Mouse (Mus musculus) adrenal gland, adult (tissue): ENCODE data around the gene Fancc.

Experiments
- DNase-seq, 2 experiments: peaks; one replicate each; pipeline ENCODE4 v3.0.0; 2022 to 2023; ENCODE audit warnings: low spot score in 1 of 2; ENCODE audit not compliant: inconsistent age in 2 of 2

Gene Fancc

DNA sequence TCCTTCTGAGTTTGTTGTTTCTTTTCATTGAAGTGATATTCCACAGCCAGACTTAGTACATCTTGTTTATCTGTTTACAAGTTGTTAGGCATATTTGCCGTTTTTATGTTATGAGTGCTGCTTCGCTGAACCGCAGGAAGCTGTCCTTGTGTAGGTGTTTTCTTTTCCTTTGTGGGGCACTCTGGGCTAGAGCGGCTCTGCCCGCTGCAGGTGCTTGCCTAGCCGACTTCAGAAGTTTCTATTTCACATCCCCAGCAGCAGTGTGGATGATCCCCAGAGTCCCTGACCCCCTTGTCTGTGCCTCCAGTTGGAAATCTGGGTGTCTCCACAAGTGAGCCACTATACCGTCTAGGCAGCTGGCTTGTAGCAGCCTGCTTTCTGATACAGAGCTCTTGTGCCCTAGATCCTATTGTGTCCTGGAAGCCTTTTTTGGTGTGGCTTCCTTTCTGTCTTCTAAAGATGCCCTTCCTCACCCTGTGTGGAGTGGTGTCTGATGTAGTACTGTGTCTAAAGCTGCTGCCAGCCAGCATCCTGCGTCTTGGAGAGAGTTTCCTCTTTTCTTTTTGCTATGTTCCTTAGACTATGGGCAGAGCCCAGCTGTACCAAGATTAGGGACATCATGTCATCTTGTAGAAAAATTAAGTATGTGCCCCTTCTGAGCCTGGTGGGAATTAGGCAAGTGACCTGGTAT lies 247.2 kb downstream of the Fancc start:
- peak in 1 of 2 experiments; percentile 87 for DNase-seq

DNA sequence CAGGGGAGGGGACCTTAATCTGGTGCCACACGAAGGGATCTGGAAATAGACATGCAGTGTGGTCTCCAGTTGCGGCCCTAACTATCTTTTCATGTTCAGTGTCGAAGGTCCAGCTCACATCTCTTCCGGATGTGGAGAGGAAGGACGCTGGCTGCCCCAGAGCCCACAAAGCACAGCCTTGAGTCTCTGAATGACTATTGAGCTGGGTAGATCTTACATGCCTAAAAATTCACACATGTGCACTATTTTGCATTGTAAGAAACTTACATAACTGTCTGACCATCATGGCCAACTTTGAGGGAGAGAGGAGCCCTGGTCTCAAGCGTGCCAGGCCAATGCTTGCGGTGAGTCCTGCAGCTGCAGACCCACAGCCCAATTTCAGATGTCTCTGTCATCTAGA lies 247.9 kb downstream of the Fancc start:
- DNase-seq: peak in 1 of 2 experiments; percentile 83

DNA sequence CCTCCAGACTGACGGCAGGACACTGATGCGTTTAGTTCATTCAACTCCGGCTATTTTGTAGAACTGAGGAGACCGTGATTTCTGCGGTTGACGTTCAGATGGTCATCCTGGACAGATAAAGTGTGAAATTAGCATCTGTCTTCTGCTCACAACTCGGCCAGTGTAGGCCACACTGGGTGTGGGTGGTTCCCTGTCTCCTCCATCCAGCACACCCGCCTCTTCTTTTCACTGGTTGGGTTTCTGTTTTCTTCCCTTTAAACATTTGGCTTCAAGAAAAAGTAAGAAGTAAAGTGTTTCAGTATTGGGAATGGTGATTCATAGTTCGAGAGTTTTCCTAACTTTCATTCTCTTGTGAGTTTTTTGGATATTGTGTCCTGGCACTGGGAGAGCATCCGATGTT lies 248.8 kb downstream of the Fancc start:
- DNase-seq: peak in 1 of 2 experiments; percentile 78

DNA sequence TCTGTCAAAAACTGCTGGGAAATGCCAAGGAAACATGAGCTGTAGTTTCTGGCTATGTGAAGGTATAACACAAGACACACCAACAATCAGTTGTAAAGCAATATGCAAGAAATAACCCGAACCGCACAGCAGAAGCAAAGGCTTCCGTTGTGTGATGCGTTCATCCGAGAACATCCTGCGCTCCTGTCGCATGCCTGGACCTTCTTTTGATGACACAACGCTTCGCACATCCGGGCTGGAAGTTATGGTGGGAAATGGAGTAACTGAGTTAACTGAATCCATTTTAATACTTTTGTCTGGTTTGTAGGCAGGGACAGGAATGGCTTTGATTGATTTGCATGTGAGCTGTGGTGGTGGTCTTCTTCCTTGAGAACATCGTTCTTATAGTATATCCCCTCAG lies 249.4 kb downstream of the Fancc start:
- DNase-seq: peak in 1 of 2 experiments; percentile 75

GRCm38 (mm10) chr13:63247041-63247440 lies 250.0 kb downstream of the Fancc start:
- no peak for DNase-seq

- DNase-seq: peak; percentile 56 to 87
Measured at GRCm38 (mm10) chr13:63246332-63246940, 250.6 kb downstream of the Fancc start.

DNA sequence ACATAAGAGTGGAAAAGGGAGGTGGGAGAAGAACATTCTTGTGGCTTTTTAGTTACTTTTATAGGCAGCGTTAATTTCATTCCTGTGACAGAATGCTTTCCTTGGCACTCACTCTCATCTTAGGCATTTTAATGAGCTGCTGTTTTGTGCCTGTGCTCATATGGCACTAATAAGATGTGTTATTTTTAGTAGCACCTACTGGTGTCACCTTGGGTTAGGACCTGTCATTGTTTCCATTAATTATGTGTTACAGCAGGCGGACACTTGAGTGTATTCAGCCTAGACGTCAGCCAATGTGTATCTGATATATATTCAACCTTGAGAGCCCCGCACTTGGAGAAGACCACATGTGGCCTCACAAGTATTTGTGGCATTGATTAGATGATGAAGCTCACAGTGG lies 251.3 kb downstream of the Fancc start:
- DNase-seq: peak in 1 of 2 experiments; percentile 68

- peak in 1 of 2 experiments; percentile 59 for DNase-seq
Measured at GRCm38 (mm10) chr13:63245218-63245617, 251.9 kb downstream of the Fancc start.

DNA sequence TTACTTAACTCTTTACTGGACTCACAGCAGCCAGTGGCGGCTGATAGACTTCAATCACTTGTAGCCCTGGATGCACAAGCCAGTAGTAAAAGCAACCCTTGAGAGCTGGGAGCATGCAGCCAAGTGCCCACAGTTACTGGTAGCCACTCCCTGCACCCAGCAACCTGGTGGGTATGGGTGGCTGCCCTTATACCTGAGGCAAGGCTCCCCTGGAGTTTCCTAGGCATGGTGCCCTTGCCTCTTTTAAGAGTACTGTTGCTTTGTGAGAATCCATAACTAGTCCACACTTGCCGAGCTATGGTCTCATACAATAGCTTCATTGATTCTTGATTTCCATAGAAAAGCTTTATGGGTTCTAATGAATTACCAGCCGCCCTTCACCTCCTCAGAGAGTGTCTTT lies 252.7 kb downstream of the Fancc start:
- DNase-seq: peak in 1 of 2 experiments; percentile 82

DNA sequence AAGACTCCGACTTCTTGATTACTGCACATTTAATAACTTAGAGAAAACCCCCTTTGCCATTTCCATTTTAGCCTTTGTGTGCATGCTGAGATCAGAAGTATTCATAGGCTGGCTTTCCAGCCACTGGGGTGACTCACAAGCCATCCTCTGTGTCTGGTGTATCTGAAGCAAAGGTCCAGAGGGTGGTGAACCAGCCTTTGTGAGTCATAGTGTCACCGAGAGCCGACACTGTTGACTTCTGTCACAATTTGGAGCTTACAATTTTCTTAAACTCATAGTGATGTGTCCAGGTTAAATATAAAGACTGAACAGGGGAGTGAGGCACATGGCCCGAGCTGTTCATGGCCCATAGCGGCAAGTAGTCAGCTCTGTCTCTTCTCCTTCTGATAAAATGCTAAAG lies 253.5 kb downstream of the Fancc start:
- DNase-seq: peak; percentile 81 to 91

GRCm38 (mm10) chr13:63242401-63243192 lies 254.5 kb downstream of the Fancc start:
- DNase-seq: peak; percentile 49 to 82

GRCm38 (mm10) chr13:63241665-63242064 lies 255.4 kb downstream of the Fancc start:
- peak in 1 of 2 experiments; percentile 70 for DNase-seq

DNA sequence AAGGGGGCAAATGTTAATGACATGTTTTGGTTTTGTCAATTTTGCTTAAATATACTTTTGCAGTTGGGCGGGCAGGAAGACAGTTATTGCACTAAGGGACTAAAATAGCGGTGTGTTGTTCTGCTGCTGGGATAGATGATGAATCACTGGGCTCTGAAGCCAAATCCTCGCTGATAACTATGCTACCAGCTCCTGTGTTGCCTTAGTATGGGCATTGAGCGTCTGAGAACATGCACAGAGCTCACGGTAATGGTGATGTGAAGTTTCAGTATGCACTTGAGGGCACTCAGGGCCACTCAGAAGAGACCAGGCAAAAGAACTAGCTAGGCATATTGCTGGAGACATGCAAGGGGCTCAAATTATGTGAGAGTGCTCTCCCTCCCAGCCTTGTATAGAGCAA lies 256.2 kb downstream of the Fancc start:
- DNase-seq: peak; percentile 57 to 87

GRCm38 (mm10) chr13:63239877-63240671 lies 257.0 kb downstream of the Fancc start:
- peak; percentile 89 to 95 for DNase-seq

DNA sequence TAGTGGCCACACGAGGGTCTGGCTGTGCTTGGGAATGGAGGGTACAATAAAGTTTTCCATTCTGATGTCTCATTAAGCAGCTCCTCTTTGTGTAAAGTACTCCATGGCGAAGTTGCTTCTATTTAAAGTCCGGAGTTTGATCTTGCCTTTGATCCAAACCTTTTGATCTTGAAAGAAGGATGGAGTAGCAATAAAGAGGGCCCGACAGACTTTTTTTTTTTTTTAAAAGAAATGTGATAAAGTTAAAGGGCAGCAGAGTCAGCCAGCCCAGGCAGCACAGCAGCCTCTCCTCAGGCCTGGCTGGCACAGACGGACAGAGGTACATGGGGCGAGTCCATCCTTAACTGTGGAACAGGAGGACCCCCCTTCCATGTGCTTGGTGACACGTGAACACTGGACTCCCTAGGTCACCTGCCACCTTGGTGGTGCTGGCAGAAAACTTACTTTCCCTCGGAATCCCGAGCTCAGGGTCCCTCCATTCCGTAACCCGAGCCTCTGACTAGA lies 257.7 kb downstream of the Fancc start:
- peak; percentile 69 to 87 for DNase-seq

GRCm38 (mm10) chr13:63238045-63238444 lies 259.0 kb downstream of the Fancc start:
- DNase-seq: peak in 1 of 2 experiments; percentile 33

GRCm38 (mm10) chr13:63236159-63236893 lies 260.8 kb downstream of the Fancc start:
- peak in 1 of 2 experiments; percentile 57 for DNase-seq

DNA sequence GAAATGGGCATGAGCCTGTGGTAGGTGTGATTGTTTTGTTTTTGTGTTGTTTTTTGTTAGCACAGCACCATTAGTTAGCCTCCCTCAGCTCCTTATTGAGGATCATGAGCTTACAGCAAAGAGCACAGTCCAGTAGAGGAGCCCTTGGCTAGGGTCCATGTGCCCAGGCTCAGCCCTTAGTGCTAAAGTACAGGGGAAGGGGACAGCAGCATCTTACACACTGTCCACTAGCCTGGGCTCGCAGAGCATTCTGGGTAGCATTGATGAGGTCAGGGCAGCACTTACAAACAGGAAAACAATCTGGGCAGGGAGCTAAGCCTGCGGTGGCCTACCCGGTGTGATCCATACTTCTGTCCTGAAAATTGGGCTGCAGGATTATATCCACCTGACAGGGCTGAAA lies 261.5 kb downstream of the Fancc start:
- peak in 1 of 2 experiments; percentile 39 for DNase-seq
